Mouse (Mus musculus): ENCODE measurements at regions not wholly inside any gene's neighbourhood (a gene's known extent, or its start where the extent isn't known, plus 50 kb on each side); places are given as distances from the start of the nearest gene placed in this dataset.

DNA sequence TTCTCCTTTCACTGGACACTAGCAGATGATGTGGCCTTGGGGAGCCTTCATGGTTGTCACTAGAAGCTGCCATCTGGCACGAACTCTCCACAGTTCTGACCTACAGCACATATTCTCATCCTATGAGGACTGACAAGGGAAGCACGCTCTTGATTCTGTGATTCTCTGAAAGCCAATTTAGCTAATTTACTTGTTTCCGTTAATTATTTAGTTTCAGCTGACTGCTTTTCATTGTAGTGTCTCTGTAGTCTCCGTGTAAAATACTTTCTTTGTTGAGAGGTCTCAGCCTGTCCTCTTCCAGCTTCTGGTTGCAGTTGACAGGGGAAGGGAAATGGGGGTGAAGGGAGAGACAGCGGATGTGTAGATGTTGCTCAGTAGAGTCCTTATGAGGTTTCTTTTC, 102.9 kb upstream of the Sp4 start:
- no peaks in the 10 kb centered on the region for H3K27me3 ChIP-seq (ENCODE audit: control insufficient read depth in 1 of 2, insufficient read depth in 2 of 2, low read length in 2 of 2)
- H3K4me3 ChIP-seq (ENCODE audit: control insufficient read depth in 1 of 2, insufficient read depth in 1 of 2, low read depth in 2 of 2, low read length in 2 of 2): no peak overlapping the region
- no peak for DNase-seq (ENCODE audit: low read depth, low spot score)
- no peaks in the 10 kb centered on the region for H3K79me2 ChIP-seq (ENCODE audit: control insufficient read depth, insufficient read depth, low read length, poor library complexity)
- H3K27ac ChIP-seq (ENCODE audit: control insufficient read depth, low read depth, low read length): no peak overlapping the region
- H3K9me3 ChIP-seq (replicated peaks; ENCODE audit: insufficient read depth, low read length): no peaks in the 10 kb centered on the region
- H3K4me1 ChIP-seq (ENCODE audit: control insufficient read depth in 1 of 2, insufficient read depth in 2 of 2, low read length in 2 of 2): no peaks in the 10 kb centered on the region
- no peak for TF ChIP-seq TAL1 (IDR thresholded peaks at IDR 0.05; ENCODE audit: low read length)
- no peak for TF ChIP-seq MXI1 (IDR thresholded peaks at IDR 0.05; ENCODE audit: low read depth, low read length)
- no peak for TF ChIP-seq MYC (IDR thresholded peaks at IDR 0.05; ENCODE audit: low read depth, low read length)
- TF ChIP-seq ZMIZ1 (IDR thresholded peaks at IDR 0.05; ENCODE audit: low read depth, low read length): no peak
- no peak for TF ChIP-seq SMC3 (IDR thresholded peaks at IDR 0.05; ENCODE audit: low read depth, low read length)
- TF ChIP-seq ELF1 (IDR thresholded peaks at IDR 0.05; ENCODE audit: low read depth, low read length): no peak
- no peak for TF ChIP-seq TBP (IDR thresholded peaks at IDR 0.05; ENCODE audit: low read depth, low read length)
- TF ChIP-seq ETS1 (IDR thresholded peaks at IDR 0.05; ENCODE audit: low read depth, low read length): no peak
- TF ChIP-seq TCF12 (IDR thresholded peaks at IDR 0.05; ENCODE audit: low read depth, low read length): no peak
- no peak for TF ChIP-seq GABPA (IDR thresholded peaks at IDR 0.05; ENCODE audit: low read depth, low read length)
- TF ChIP-seq GATA1 (IDR thresholded peaks at IDR 0.05; ENCODE audit: low read depth, low read length): no peak
- no peak for TF ChIP-seq USF2 (IDR thresholded peaks at IDR 0.05; ENCODE audit: borderline replicate concordance in 1 of 2, insufficient read depth in 1 of 2, low read depth in 1 of 2, low read length in 2 of 2)
- no peak for TF ChIP-seq BHLHE40 (IDR thresholded peaks at IDR 0.05; ENCODE audit: borderline replicate concordance, low read depth, low read length)
- no peak for TF ChIP-seq MAX (IDR thresholded peaks at IDR 0.05; ENCODE audit: low read length)
- no peak for TF ChIP-seq MYB (IDR thresholded peaks at IDR 0.05; ENCODE audit: low read depth, low read length)
- TF ChIP-seq POLR2A (IDR thresholded peaks at IDR 0.05; ENCODE audit: control insufficient read depth in 1 of 2, insufficient read depth in 1 of 2, low read depth in 1 of 2, low read length in 2 of 2, poor library complexity in 1 of 2): no peak
- TF ChIP-seq JUND (IDR thresholded peaks at IDR 0.05; ENCODE audit: low read depth, low read length): no peak
- TF ChIP-seq RAD21 (IDR thresholded peaks at IDR 0.05; ENCODE audit: low read depth, low read length): no peak
- no peak overlapping the region for H3K9ac ChIP-seq (ENCODE audit: control insufficient read depth, low read depth, low read length, poor library complexity, severe bottlenecking)
- no peaks in the 10 kb centered on the region for H3K36me3 ChIP-seq (ENCODE audit: control insufficient read depth in 1 of 2, insufficient read depth in 2 of 2, low read length in 2 of 2)

DNA sequence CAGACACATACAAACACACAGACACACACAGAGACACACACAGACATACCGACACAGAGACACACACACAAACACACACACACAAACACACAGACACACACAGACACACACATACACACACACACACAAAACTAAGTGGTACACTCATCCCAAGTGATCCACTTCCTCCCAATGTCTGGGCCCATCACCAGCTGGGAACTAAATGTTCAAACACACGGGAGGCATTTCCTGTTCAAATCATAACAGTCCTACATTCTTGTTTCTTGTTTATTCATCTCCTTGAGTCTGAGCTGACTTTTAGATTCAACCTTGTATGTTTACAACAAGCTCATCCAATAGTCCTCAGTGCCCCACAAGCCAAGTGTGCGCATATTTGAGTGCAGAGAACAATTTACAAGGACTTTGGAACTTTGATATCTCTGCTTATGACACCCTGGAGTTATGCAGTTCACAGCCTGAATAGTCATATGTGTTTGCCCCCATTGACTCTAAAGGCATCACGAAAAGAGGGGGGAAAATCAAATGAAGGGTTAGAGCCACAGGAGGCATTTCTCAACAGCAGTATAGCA, 102.4 kb upstream of the Sp4 start:
- TF ChIP-seq ZMIZ1 (IDR thresholded peaks at IDR 0.05; ENCODE audit: low read depth, low read length) (no peak), TAL1 (IDR thresholded peaks at IDR 0.05; ENCODE audit: low read length) (no peak), HCFC1 (IDR thresholded peaks at IDR 0.05; ENCODE audit: low read depth, low read length) (no peak), UBTF (IDR thresholded peaks at IDR 0.05; ENCODE audit: borderline replicate concordance, insufficient read depth, low read depth, low read length) (no peak), MEF2A (IDR thresholded peaks at IDR 0.05; ENCODE audit: extremely low read depth, insufficient replicate concordance, low read depth, low read length, poor library complexity, severe bottlenecking) (no peak), ZC3H11A (IDR thresholded peaks at IDR 0.05; ENCODE audit: low read depth, low read length) (no peak), GABPA (IDR thresholded peaks at IDR 0.05; ENCODE audit: low read depth, low read length) (no peak), POLR2AphosphoS5 (IDR thresholded peaks at IDR 0.05; ENCODE audit: borderline replicate concordance, low read depth, low read length) (no peak), NELFE (IDR thresholded peaks at IDR 0.05; ENCODE audit: low read depth, low read length) (no peak), MYB (IDR thresholded peaks at IDR 0.05; ENCODE audit: low read depth, low read length) (no peak), RCOR1 (IDR thresholded peaks at IDR 0.05; ENCODE audit: low read depth, low read length) (no peak), POLR2AphosphoS2 (IDR thresholded peaks at IDR 0.05; ENCODE audit: low read length) (no peak), JUND (IDR thresholded peaks at IDR 0.05; ENCODE audit: low read depth, low read length) (no peak), MXI1 (IDR thresholded peaks at IDR 0.05; ENCODE audit: low read depth, low read length) (no peak), TBP (IDR thresholded peaks at IDR 0.05; ENCODE audit: low read depth, low read length) (no peak), MAX (IDR thresholded peaks at IDR 0.05; ENCODE audit: low read length) (no peak), BHLHE40 (IDR thresholded peaks at IDR 0.05; ENCODE audit: borderline replicate concordance, low read depth, low read length) (no peak), MAFK (IDR thresholded peaks at IDR 0.05; ENCODE audit: borderline replicate concordance, low read depth, low read length) (no peak), MAZ (IDR thresholded peaks at IDR 0.05; ENCODE audit: low read depth, low read length) (no peak), E2F4 (IDR thresholded peaks at IDR 0.05; ENCODE audit: borderline replicate concordance, low read depth, low read length) (no peak)
- Histone ChIP-seq H3K27ac (ENCODE audit: control insufficient read depth, low read depth, low read length) (no peak overlapping the region), H3K79me2 (ENCODE audit: control insufficient read depth, insufficient read depth, low read length, poor library complexity) (no peaks in the 10 kb centered on the region), H3K27me3 (ENCODE audit: control insufficient read depth in 1 of 2, insufficient read depth in 2 of 2, low read length in 2 of 2) (no peaks in the 10 kb centered on the region), H3K4me1 (ENCODE audit: control insufficient read depth in 1 of 2, insufficient read depth in 2 of 2, low read length in 2 of 2) (no peaks in the 10 kb centered on the region), H3K36me3 (ENCODE audit: control insufficient read depth in 1 of 2, insufficient read depth in 2 of 2, low read length in 2 of 2) (no peaks in the 10 kb centered on the region), H3K9me3 (replicated peaks; ENCODE audit: insufficient read depth, low read length) (no peaks in the 10 kb centered on the region), H3K9ac (ENCODE audit: control insufficient read depth, low read depth, low read length, poor library complexity, severe bottlenecking) (no peak overlapping the region), H3K4me3 (ENCODE audit: control insufficient read depth in 1 of 2, insufficient read depth in 1 of 2, low read depth in 2 of 2, low read length in 2 of 2) (no peak overlapping the region)
- DNase-seq (ENCODE audit: low read depth, low spot score): no peak
